Mouse (Mus musculus): ENCODE results near the gene Gmds.

Gmds gene

GRCm38 (mm10) chr13:31877061-31877460 is 461.5 kb downstream of the Gmds start:
- no peak for DNase-seq (ENCODE audit: low spot score in 2 of 2)

GRCm38 (mm10) chr13:31874427-31874826 is 464.1 kb downstream of the Gmds start:
- no peak for DNase-seq (ENCODE audit: low spot score in 2 of 2)

GRCm38 (mm10) chr13:31873269-31873668 is 465.3 kb downstream of the Gmds start:
- DNase-seq (ENCODE audit: low spot score in 2 of 2): no peak

- DNase-seq (ENCODE audit: low spot score in 2 of 2): no peak
Observed at GRCm38 (mm10) chr13:31864786-31865185, 473.8 kb downstream of the Gmds start.

- DNase-seq (ENCODE audit: low spot score in 2 of 2): no peak
Observed at GRCm38 (mm10) chr13:31863461-31863860, 475.1 kb downstream of the Gmds start.

GRCm38 (mm10) chr13:31860200-31860599 is 478.3 kb downstream of the Gmds start:
- no peak for DNase-seq (ENCODE audit: low spot score in 2 of 2)

GRCm38 (mm10) chr13:31854000-31854399 is 484.5 kb downstream of the Gmds start:
- no peak for DNase-seq (ENCODE audit: low spot score in 2 of 2)

- no peak for DNase-seq (ENCODE audit: low spot score in 2 of 2)
Observed at GRCm38 (mm10) chr13:31853564-31853963, 485.0 kb downstream of the Gmds start.

GRCm38 (mm10) chr13:31849258-31849971 is 489.1 kb downstream of the Gmds start:
- DNase-seq (ENCODE audit: low spot score in 2 of 2): no peak

- no peak for DNase-seq (ENCODE audit: low spot score in 2 of 2)
Observed at GRCm38 (mm10) chr13:31835802-31836201, 502.7 kb downstream of the Gmds start.

GRCm38 (mm10) chr13:31830332-31830731 is 508.2 kb downstream of the Gmds start:
- no peak for DNase-seq (ENCODE audit: low spot score in 2 of 2)

- DNase-seq (ENCODE audit: low spot score in 2 of 2): no peak
Observed at GRCm38 (mm10) chr13:31828446-31828845, 510.1 kb downstream of the Gmds start.

GRCm38 (mm10) chr13:31827820-31828332 is 510.7 kb downstream of the Gmds start:
- no peak for DNase-seq (ENCODE audit: low spot score in 2 of 2)

- no peak for DNase-seq (ENCODE audit: low spot score in 2 of 2)
Observed at GRCm38 (mm10) chr13:31827160-31827559, 511.4 kb downstream of the Gmds start.

GRCm38 (mm10) chr13:31825180-31825579 is 513.4 kb downstream of the Gmds start:
- no peak for DNase-seq (ENCODE audit: low spot score in 2 of 2)

- no peak for DNase-seq (ENCODE audit: low spot score in 2 of 2)
Observed at GRCm38 (mm10) chr13:31823316-31823715, 515.2 kb downstream of the Gmds start.

- DNase-seq (ENCODE audit: low spot score in 2 of 2): no peak
Observed at GRCm38 (mm10) chr13:31821050-31821449, 517.5 kb downstream of the Gmds start.

GRCm38 (mm10) chr13:31820587-31821017 is 517.9 kb downstream of the Gmds start:
- DNase-seq (ENCODE audit: low spot score in 2 of 2): no peak

GRCm38 (mm10) chr13:31819664-31820405 is 518.7 kb downstream of the Gmds start:
- DNase-seq (ENCODE audit: low spot score in 2 of 2): no peak

- no peak for DNase-seq (ENCODE audit: low spot score in 2 of 2)
Observed at GRCm38 (mm10) chr13:31818337-31818736, 520.2 kb downstream of the Gmds start.

GRCm38 (mm10) chr13:31815383-31816003 is 523.0 kb downstream of the Gmds start:
- DNase-seq (ENCODE audit: low spot score in 2 of 2): no peak

GRCm38 (mm10) chr13:31812701-31813100 is 525.8 kb downstream of the Gmds start:
- DNase-seq (ENCODE audit: low spot score in 2 of 2): no peak

Data from spleen, postnatal 4 days (tissue).